Mouse (Mus musculus) intestine, embryonic 16.5 days (tissue): Measurements from ENCODE around the gene Srek1ip1. TPM values are rescaled to one million over a fixed set of nuclear protein-coding genes. Genes with fewer than 3 reads are reported as not detected.

Experiments used
- ATAC-seq: fragments of 200-750 bp; cut with Nextera tagmentation; 2 replicates; pipeline ENCODE4 v1.8.0; 2017; ENCODE audit warnings: moderate TSS enrichment, moderate library complexity
- H3K27ac ChIP-seq: fragments of 300-500 bp; sonication (generic); 2 replicates; pipeline ENCODE4 v1.5.1; 2014; ENCODE audit warnings: mild to moderate bottlenecking, low read length
- H3K27me3 ChIP-seq: fragments of 300-500 bp; sonication (generic); replicated peaks from 2 replicates; pipeline ENCODE4 v1.6.1; 2014; ENCODE audit warnings: low read length, control low read depth, mixed read lengths; ENCODE audit not compliant: control insufficient read depth, insufficient read depth
- H3K36me3 ChIP-seq: fragments of 300-500 bp; sonication (generic); 2 replicates; pipeline ENCODE4 v1.6.1; 2014; ENCODE audit warnings: low read length, control low read depth; ENCODE audit not compliant: control insufficient read depth, insufficient read depth
- H3K4me1 ChIP-seq: fragments of 300-500 bp; sonication (generic); 2 replicates; pipeline ENCODE4 v1.6.1; 2014; ENCODE audit warnings: low read length, control low read depth, mixed read lengths; ENCODE audit not compliant: control insufficient read depth, insufficient read depth
- H3K4me2 ChIP-seq: fragments of 300-500 bp; sonication (generic); 2 replicates; pipeline ENCODE4 v1.6.1; 2014; ENCODE audit warnings: low read depth, low read length, control low read depth
- H3K4me3 ChIP-seq: fragments of 300-500 bp; sonication (generic); 2 replicates; pipeline ENCODE4 v1.5.1; 2014; ENCODE audit warnings: mild to moderate bottlenecking, low read length
- H3K9ac ChIP-seq: fragments of 300-500 bp; sonication (generic); 2 replicates; pipeline ENCODE4 v1.6.1; 2014; ENCODE audit warnings: low read depth, low read length
- H3K9me3 ChIP-seq: fragments of 300-500 bp; sonication (generic); 2 replicates; pipeline ENCODE4 v1.6.1; 2016; ENCODE audit warnings: low read length, control low read depth; ENCODE audit not compliant: control insufficient read depth
- WGBS: fragments of 180-500 bp; shearing (Covaris S2); extraction: QIAGEN DNeasy Blood & Tissue Kit; methylation state at CpG from one replicate; pipeline ENCODE4 v1.1.7; 2014; 5-methylcytosine and 5-hydroxymethylcytosine counted together
- polyA plus RNA-seq: library from polyadenylated mRNA; unstranded; fragments of >200 nt; fragmentation: Nextera tagmentation; extraction: Ambion mirVana; gene quantifications from 2 replicates; pipeline ENCODE4 v1.2.1, GENCODE M21; 2015

Gene Srek1ip1
- polyA plus RNA-seq, 1 experiment from 2014 or later = 21.1 TPM

- H3K9me3 ChIP-seq = no peaks in the 10 kb centered on the region
- WGBS = 74% methylated on average over 4 of the region's 4 CpGs
- H3K9ac ChIP-seq = no peak overlapping the region
- no peak overlapping the region for H3K27ac ChIP-seq
- H3K36me3 ChIP-seq = no peaks in the 10 kb centered on the region
- no peaks in the 10 kb centered on the region for H3K4me1 ChIP-seq
- ATAC-seq = no peak
- no peaks in the 10 kb centered on the region for H3K27me3 ChIP-seq
- no peak overlapping the region for H3K4me3 ChIP-seq
- no peak overlapping the region for H3K4me2 ChIP-seq
These were observed 86.2 kb downstream of the Srek1ip1 start for GRCm38 (mm10) chr13:104878508-104878907.

GRCm38 (mm10) chr13:104883566-104884249 lies 91.4 kb downstream of the Srek1ip1 start:
- Histone ChIP-seq H3K27ac (no peak overlapping the region), H3K4me3 (no peak overlapping the region), H3K36me3 (no peaks in the 10 kb centered on the region), H3K4me1 (no peaks in the 10 kb centered on the region), H3K9ac (no peak overlapping the region), H3K27me3 (no peaks in the 10 kb centered on the region), H3K4me2 (no peak overlapping the region), H3K9me3 (no peaks in the 10 kb centered on the region)
- ATAC-seq = no peak
- WGBS = 39% methylated on average over 11 of the region's 16 CpGs

GRCm38 (mm10) chr13:104886308-104887032 lies 94.2 kb downstream of the Srek1ip1 start:
- Histone ChIP-seq H3K9me3 (no peaks in the 10 kb centered on the region), H3K27me3 (no peaks in the 10 kb centered on the region), H3K4me3 (no peak overlapping the region), H3K4me1 (no peaks in the 10 kb centered on the region), H3K27ac (no peak overlapping the region), H3K4me2 (no peak overlapping the region), H3K9ac (no peak overlapping the region), H3K36me3 (no peaks in the 10 kb centered on the region)
- WGBS = 71% methylated on average over 8 of the region's 8 CpGs
- ATAC-seq = no peak

Other genes starting within 250 kb of the Srek1ip1 start
- 23.5 and 26.0 TPM in 2 replicates for gene Cwc27, start 24.7 kb downstream of the Srek1ip1 start, polyA plus RNA-seq
- gene Shisal2b, start 71.4 kb downstream of the Srek1ip1 start, polyA plus RNA-seq = 0.13 and 0.17 TPM in 2 replicates